Mouse (Mus musculus) myocyte (in vitro differentiated cells): ENCODE measurements at regions not wholly inside any gene's neighbourhood (a gene's known extent, or its start where the extent isn't known, plus 50 kb on each side); places are given as distances from the start of the nearest gene placed in this dataset.

Experiments used
- CEBPB ChIP-seq: IDR thresholded peaks from 2 replicates; pipeline ENCODE4 v1.6.1; 2011; ENCODE audit warnings: mild to moderate bottlenecking, moderate library complexity; ENCODE audit not compliant: poor library complexity, insufficient read depth, severe bottlenecking
- E2F4 ChIP-seq: IDR thresholded peaks from one replicate; pipeline ENCODE4 v1.6.1; 2011; ENCODE audit warnings: mild to moderate bottlenecking, control low read depth, moderate library complexity; ENCODE audit not compliant: insufficient read depth
- MAX ChIP-seq: IDR thresholded peaks from one replicate; pipeline ENCODE4 v1.6.1; 2011; ENCODE audit warnings: low read depth, mild to moderate bottlenecking, control low read depth
- MYOD1 ChIP-seq, 3 experiments: IDR thresholded peaks; one replicate each; pipeline ENCODE4 v1.6.1; 2011; ENCODE audit warnings: control low read depth in 2 of 3, low read depth in 2 of 3, mild to moderate bottlenecking in 2 of 3, moderate library complexity in 1 of 3; ENCODE audit not compliant: insufficient read length in 2 of 3, control insufficient read depth in 1 of 3
- MYOG ChIP-seq, 3 experiments: IDR thresholded peaks; one replicate each; pipeline ENCODE4 v1.6.1; 2011; ENCODE audit warnings: control low read depth in 2 of 3, low read depth in 2 of 3, mild to moderate bottlenecking in 2 of 3; ENCODE audit not compliant: insufficient read length in 2 of 3, control insufficient read depth in 1 of 3, insufficient read depth in 1 of 3
- POLR2A ChIP-seq: IDR thresholded peaks from one replicate; pipeline ENCODE4 v1.6.1; 2011; ENCODE audit warnings: low read depth, mild to moderate bottlenecking, control low read depth, moderate library complexity; ENCODE audit not compliant: insufficient read length
- POLR2AphosphoS2 ChIP-seq: IDR thresholded peaks from one replicate; pipeline ENCODE4 v1.6.1; 2011; ENCODE audit warnings: low read depth, control low read depth; ENCODE audit not compliant: insufficient read length
- SRF ChIP-seq: IDR thresholded peaks from one replicate; pipeline ENCODE4 v1.6.1; 2011; ENCODE audit warnings: low read depth; ENCODE audit not compliant: control insufficient read depth, insufficient read length
- TCF12 ChIP-seq: IDR thresholded peaks from one replicate; pipeline ENCODE4 v1.6.1; 2011; ENCODE audit warnings: mild to moderate bottlenecking, control low read depth; ENCODE audit not compliant: poor library complexity, insufficient read depth, severe bottlenecking
- TCF3 ChIP-seq: IDR thresholded peaks from one replicate; pipeline ENCODE4 v1.6.1; 2011; ENCODE audit warnings: low read depth, control low read depth; ENCODE audit not compliant: insufficient read length
- USF1 ChIP-seq: IDR thresholded peaks from one replicate; pipeline ENCODE4 v1.6.1; 2011; ENCODE audit warnings: low read depth, mild to moderate bottlenecking, control low read depth, moderate library complexity

DNA sequence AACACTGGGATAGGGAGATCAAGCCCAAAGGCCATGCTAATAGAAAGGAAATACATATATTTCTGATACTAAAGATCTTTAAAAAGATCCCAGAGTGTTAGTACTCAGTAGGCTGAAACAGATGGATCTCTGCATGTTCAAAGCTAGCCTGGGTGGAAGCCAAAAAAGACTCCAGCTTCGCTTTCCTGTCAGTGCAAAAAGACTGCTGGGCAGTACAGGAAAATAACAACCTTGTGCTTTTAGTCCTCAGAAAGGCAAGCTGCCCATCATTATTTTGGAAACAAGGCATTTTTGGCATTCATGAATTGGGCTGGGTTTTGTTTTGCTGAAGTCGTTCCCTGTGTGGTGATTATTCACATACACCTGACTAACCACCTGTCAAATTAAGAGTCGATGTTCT lies 56.9 kb upstream of the Cited2 start:
- no peak for TF ChIP-seq TCF12
- no peak for TF ChIP-seq CEBPB
- TF ChIP-seq TCF3 = no peak
- TF ChIP-seq POLR2A = no peak
- no peak for TF ChIP-seq MAX
- no peak for TF ChIP-seq MYOD1 (IDR thresholded peaks at IDR 0.05; ENCODE audit: control insufficient read depth in 1 of 3, insufficient read length in 2 of 3, low read depth in 2 of 3)
- TF ChIP-seq USF1 = no peak
- TF ChIP-seq POLR2AphosphoS2 = no peak
- no peak for TF ChIP-seq MYOG (IDR thresholded peaks at IDR 0.05; ENCODE audit: control insufficient read depth in 1 of 3, insufficient read depth in 1 of 3, insufficient read length in 2 of 3, low read depth in 2 of 3)
- no peak for TF ChIP-seq SRF
- no peak for TF ChIP-seq E2F4
